Mouse (Mus musculus): ENCODE measurements around the gene Tmem165.

Gene Tmem165

GRCm38 (mm10) chr5:76183750-76184261 lies at the start of gene Tmem165:
Gene Tmem165 (plus strand): TSS chr5:76183880.
- peak; percentile 70 for DNase-seq (ENCODE audit: low read depth)

GRCm38 (mm10) chr5:76135644-76136043 lies 48.0 kb upstream of the Tmem165 start:
- DNase-seq (ENCODE audit: low read depth): no peak

GRCm38 (mm10) chr5:76136271-76136670 lies 47.4 kb upstream of the Tmem165 start:
- no peak for DNase-seq (ENCODE audit: low read depth)

- DNase-seq (ENCODE audit: low read depth): no peak
Measured at GRCm38 (mm10) chr5:76137586-76137985, 46.1 kb upstream of the Tmem165 start.

- no peak for DNase-seq (ENCODE audit: low read depth)
Measured at GRCm38 (mm10) chr5:76138071-76138470, 45.6 kb upstream of the Tmem165 start.

- DNase-seq (ENCODE audit: low read depth): no peak
Measured at GRCm38 (mm10) chr5:76138512-76138911, 45.2 kb upstream of the Tmem165 start.

- DNase-seq (ENCODE audit: low read depth): no peak
Measured at GRCm38 (mm10) chr5:76139171-76139671, 44.5 kb upstream of the Tmem165 start.

GRCm38 (mm10) chr5:76139808-76140729 lies 43.6 kb upstream of the Tmem165 start, which contains the start of gene Srd5a3:
Gene Srd5a3 (plus strand): TSS chr5:76140271.
- peak; percentile 79 for DNase-seq (ENCODE audit: low read depth)

GRCm38 (mm10) chr5:76140730-76141066 lies 43.0 kb upstream of the Tmem165 start:
- DNase-seq (ENCODE audit: low read depth): no peak

- no peak for DNase-seq (ENCODE audit: low read depth)
Measured at GRCm38 (mm10) chr5:76143356-76143755, 40.3 kb upstream of the Tmem165 start.

- DNase-seq (ENCODE audit: low read depth): no peak
Measured at GRCm38 (mm10) chr5:76146401-76146800, 37.3 kb upstream of the Tmem165 start.

GRCm38 (mm10) chr5:76149436-76149835 lies 34.2 kb upstream of the Tmem165 start:
- DNase-seq (ENCODE audit: low read depth): no peak

GRCm38 (mm10) chr5:76152956-76153355 lies 30.7 kb upstream of the Tmem165 start:
- DNase-seq (ENCODE audit: low read depth): no peak

- DNase-seq (ENCODE audit: low read depth): no peak
Measured at GRCm38 (mm10) chr5:76153430-76153829, 30.2 kb upstream of the Tmem165 start.

GRCm38 (mm10) chr5:76154434-76155165 lies 29.1 kb upstream of the Tmem165 start:
- no peak for DNase-seq (ENCODE audit: low read depth)

GRCm38 (mm10) chr5:76159555-76159954 lies 24.1 kb upstream of the Tmem165 start:
- DNase-seq (ENCODE audit: low read depth): no peak

- no peak for DNase-seq (ENCODE audit: low read depth)
Measured at GRCm38 (mm10) chr5:76160086-76160485, 23.6 kb upstream of the Tmem165 start.

GRCm38 (mm10) chr5:76161491-76161890 lies 22.2 kb upstream of the Tmem165 start:
- no peak for DNase-seq (ENCODE audit: low read depth)

GRCm38 (mm10) chr5:76162926-76163325 lies 20.8 kb upstream of the Tmem165 start:
- DNase-seq (ENCODE audit: low read depth): no peak

- no peak for DNase-seq (ENCODE audit: low read depth)
Measured at GRCm38 (mm10) chr5:76163828-76164390, 19.8 kb upstream of the Tmem165 start.

GRCm38 (mm10) chr5:76164827-76165226 lies 18.9 kb upstream of the Tmem165 start:
- DNase-seq (ENCODE audit: low read depth): no peak

- no peak for DNase-seq (ENCODE audit: low read depth)
Measured at GRCm38 (mm10) chr5:76170522-76170921, 13.2 kb upstream of the Tmem165 start.

All from fibroblast of lung, adult 2 months (primary cell).